Mouse (Mus musculus) urinary bladder, postnatal 25 days (tissue): ENCODE results near the gene Sema6b.
"Not testable (repeated sequence)": the region's sequence is repeated elsewhere in the genome, so short reads cannot be mapped to it uniquely, and the experiment has no call there.

ENCODE experiments used
- DNase-seq: peaks from one replicate; pipeline ENCODE4 v3.0.0; 2022; ENCODE audit warnings: low spot score

Sema6b gene

DNA sequence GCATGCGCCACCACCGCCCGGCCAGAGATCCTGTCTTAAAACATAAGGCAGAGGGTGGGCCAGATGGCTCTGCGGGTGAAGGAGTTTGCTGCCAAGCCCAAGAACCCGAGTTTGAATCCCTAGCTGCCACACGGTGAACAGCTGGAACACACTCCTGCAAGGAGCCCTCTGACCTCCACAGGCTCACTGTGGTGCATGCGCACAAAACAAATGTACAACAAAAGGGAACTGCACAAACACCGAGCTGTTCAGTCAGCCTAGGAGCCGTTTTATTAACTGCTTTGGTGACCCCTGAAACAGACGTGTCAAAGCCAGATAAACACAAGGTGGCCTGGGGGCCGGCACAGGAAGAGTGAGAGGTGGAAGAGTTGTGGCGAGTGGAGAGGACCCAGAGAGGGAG, 20.7 kb downstream of the Sema6b start:
- DNase-seq: no peak

DNA sequence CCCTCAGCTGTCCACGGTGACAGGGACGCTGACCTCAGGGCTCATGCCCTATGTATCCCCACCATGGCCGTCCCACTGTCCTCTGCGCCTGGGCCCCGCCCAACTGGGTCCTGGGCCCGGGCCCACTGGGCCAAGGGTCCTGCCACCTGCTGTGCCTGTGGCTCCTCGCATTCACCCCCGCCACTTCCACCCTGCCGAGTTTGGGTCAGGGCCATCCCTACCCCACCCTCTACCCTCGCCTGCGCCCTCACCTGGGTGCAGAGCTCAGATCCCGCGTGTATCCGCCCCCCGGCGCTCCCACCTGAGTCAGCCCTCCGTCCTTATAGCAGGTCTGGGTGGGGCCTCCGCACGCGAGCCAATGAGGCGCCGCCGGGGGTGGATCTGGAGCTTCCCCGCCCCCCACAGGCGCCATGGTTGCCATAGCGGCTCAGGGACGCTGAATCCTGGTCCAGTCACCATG, 22.9 kb downstream of the Sema6b start, which contains the start of gene Plin5:
TSS of gene Plin5 (minus strand) at position 346 of the 460 bp plus-strand sequence.
- peak; percentile 55 for DNase-seq

- DNase-seq: no peak
Measured at GRCm38 (mm10) chr17:56116193-56116592, 23.9 kb downstream of the Sema6b start.

GRCm38 (mm10) chr17:56112743-56113142, 27.4 kb downstream of the Sema6b start:
- DNase-seq: no peak

DNA sequence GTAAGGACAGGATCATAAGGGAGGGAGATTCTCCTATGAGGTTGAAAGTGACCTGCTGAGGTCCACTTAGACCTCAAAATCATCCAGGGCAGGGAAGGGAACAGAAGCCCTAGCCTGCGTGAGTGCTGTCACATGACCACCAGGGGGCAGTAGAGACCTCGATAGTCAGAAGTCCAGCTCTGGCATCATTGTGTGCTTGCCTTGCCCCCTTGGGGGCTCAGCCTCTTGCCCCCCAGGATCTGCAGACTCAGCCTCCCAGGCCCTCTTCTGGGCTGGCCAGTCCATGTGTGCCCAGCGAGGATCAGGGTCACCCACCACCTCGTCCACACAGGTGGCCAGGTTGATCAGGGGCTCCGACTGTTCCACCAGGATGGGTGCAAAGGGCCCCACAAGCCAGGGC, 28.3 kb downstream of the Sema6b start:
- peak; percentile 54 for DNase-seq

- no peak for DNase-seq
Measured at GRCm38 (mm10) chr17:56111021-56111420, 29.1 kb downstream of the Sema6b start.

GRCm38 (mm10) chr17:56110571-56110970, 29.6 kb downstream of the Sema6b start:
- no peak for DNase-seq

- DNase-seq: peak; percentile 40
Measured at GRCm38 (mm10) chr17:56109219-56110051, 30.7 kb downstream of the Sema6b start, which contains the start of gene Plin4. TSS of gene Plin4 (minus strand) at chr17:56109803.

DNA sequence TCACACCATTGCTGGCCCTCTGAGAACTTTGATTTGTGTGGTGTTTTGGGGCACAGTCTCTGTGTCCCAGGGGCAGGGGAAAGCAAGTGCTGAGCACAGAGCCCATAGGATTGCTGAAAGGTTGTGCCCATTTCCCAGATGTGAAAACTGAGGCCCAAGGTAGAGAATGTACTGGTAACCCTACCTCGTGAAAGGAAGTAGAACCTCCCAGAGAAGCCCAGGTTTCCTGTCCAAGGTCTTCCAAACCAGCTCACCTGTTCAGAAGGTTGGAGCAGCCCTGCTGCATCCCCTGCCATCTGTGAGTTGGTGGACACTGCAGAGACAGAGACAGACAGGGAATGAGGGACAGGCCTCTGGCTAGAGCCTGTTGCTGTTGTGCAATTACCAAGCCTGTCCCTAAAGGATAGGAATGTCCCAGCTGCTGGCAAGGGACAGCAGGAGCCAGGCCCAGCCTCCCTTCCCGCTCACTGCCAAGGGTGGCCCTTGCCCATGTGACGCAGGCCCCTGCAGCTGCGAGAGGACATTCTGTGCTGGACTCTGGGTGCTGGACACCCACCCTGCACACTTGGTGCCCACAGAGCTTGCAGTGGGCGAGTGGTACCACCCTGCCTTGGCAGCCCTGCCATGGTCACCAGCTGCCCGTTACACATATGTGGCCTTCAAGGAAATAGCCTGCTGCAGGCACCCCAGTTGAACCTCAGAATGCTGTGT, 31.7 kb downstream of the Sema6b start:
- DNase-seq: no peak

- no peak for DNase-seq
Measured at GRCm38 (mm10) chr17:56107736-56108135, 32.4 kb downstream of the Sema6b start.

DNA sequence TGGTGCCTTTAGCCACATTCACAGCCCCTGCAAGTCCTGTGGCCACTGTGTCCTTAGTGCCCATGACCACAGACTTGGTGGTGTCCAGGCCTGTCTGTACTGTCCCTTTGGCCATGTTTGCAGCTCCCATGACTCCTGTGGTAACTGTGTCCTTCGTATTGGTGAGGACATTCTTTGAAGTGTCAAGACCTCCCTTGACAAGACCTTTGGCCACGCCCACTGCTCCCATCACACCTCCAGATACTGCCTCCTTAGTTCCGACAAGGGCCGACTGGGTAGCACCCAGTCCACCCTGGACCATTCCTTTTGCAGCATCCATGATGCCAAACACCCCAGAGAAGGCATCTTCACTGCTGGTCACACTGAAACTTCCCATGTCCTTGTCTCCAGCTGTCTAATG, 33.2 kb downstream of the Sema6b start:
- DNase-seq: no peak

DNA sequence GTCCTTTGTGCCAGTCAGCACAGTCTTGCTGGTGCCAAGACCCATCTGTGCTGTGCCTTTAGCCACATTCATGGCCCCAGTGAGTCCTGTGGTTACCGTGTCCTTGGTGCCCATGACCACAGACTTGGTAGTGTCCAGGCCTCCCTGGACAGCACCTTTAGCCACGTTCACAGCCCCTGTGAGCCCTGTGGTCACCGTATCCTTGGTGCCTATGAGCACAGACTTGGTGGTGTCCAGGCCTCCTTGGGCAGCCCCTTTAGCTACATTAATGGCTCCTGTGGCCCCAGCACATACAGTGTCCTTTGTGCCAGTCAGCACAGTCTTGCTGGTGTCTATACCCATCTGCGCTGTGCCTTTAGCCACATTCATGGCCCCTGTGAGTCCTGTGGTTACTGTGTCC, 33.7 kb downstream of the Sema6b start:
- not testable (repeated sequence) for DNase-seq

GRCm38 (mm10) chr17:56104821-56105220, 35.3 kb downstream of the Sema6b start:
- DNase-seq: not testable (repeated sequence)

- no peak for DNase-seq
Measured at GRCm38 (mm10) chr17:56103465-56104285, 36.5 kb downstream of the Sema6b start.

DNA sequence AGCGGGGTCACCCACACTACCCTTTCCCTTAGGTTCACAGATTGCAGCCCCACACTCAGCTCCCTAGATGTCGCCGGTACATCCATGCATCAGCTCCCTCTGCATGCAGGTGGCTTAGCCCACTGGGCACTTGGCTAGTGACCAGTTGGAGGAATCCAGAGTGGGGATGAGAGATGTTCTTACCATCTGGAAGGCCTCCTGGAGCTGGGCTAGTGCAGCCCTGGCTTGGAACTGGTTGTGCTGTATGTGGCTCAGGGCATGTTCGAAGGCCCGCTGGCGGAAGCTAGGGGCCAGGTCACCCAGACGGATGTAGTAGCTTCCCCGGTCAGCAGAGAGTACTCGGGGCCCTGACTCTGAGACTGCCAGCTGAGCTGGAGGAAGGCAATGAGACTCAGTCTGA, 37.2 kb downstream of the Sema6b start:
- DNase-seq: no peak

- DNase-seq: no peak
Measured at GRCm38 (mm10) chr17:56102158-56102557, 38.0 kb downstream of the Sema6b start.

DNA sequence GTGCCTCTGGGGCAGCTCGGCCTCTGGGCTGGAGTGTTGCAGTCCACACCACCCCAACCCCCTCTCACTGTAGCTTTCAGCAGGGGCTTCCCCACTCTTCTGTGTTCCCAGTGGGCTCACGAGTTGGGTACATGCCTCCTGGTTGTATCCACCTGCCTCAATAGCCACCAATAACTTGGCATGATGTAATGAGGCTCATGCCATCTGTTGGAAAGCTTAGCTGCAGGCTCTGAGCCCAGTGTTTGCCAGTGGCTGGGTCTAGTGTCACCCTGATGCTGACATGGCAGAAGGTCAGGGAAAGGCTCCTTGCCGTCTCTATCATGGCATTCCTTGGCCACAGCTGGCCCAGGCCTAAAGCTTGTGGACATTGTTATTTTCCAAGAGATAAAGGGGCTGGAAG, 39.3 kb downstream of the Sema6b start:
- no peak for DNase-seq

GRCm38 (mm10) chr17:56098711-56099572, 41.2 kb downstream of the Sema6b start:
- no peak for DNase-seq

DNA sequence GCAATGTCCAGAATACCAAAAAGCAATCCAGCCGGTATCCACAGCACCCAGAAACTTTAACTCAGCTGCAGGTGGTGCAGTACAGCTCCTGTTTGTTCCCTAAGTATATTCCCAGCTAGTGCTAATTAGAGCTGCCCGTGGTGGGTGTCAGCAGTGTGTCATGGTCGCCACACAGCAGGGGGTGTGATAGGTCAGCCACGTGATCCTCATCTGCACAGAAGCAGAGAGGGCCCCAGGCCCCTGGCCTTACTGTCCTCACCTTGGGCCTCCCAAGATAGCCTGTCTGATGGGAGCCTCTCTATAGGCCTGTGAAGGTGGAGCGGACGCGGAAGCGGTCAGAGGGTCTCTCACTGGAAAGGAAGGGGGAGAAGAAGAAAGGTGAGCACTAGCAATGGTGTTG, 42.0 kb downstream of the Sema6b start:
- DNase-seq: no peak

DNA sequence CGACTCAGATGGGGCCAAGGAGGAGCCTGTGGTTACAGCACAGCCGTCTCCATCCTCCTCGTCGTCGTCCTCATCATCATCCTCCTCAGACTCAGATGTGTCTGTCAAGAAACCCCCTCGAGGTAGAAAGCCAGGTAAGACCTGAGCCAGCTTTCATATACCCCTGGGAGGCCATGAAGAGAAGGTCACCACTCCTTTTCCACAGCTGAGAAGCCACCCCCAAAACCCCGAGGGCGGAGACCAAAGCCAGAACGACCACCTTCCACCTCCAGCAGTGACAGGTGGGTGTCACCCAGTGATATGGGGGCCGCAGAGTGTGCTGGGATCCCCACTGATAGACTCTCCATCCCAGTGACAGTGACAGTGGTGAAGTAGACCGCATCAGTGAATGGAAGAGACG, 43.3 kb downstream of the Sema6b start:
- no peak for DNase-seq

- no peak for DNase-seq
Measured at GRCm38 (mm10) chr17:56092794-56093193, 47.3 kb downstream of the Sema6b start.
